Mouse (Mus musculus): ENCODE data around the gene Coq5.

The Coq5 gene

GRCm38 (mm10) chr5:115312816-115313667, 33.6 kb downstream of the Coq5 start:
- peak; percentile 86 for DNase-seq (ENCODE audit: low spot score)

GRCm38 (mm10) chr5:115313668-115313943, 34.1 kb downstream of the Coq5 start:
- DNase-seq (ENCODE audit: low spot score): no peak

- DNase-seq (ENCODE audit: low spot score): peak; percentile 49
These were observed 37.6 kb downstream of the Coq5 start for GRCm38 (mm10) chr5:115316968-115317644.

- DNase-seq (ENCODE audit: low spot score): peak; percentile 81
These were observed 38.3 kb downstream of the Coq5 start for GRCm38 (mm10) chr5:115317645-115318328.

GRCm38 (mm10) chr5:115319004-115319940, 39.8 kb downstream of the Coq5 start:
- DNase-seq (ENCODE audit: low spot score): peak; percentile 92

- no peak for DNase-seq (ENCODE audit: low spot score)
These were observed 46.9 kb downstream of the Coq5 start for GRCm38 (mm10) chr5:115326256-115326831.

- DNase-seq (ENCODE audit: low spot score): peak; percentile 94
These were observed 47.6 kb downstream of the Coq5 start, which contains the start of gene Srsf9 for GRCm38 (mm10) chr5:115326875-115327609. Gene Srsf9, plus strand, starts transcription at chr5:115327177.

GRCm38 (mm10) chr5:115327610-115328548, 48.4 kb downstream of the Coq5 start:
- peak; percentile 44 for DNase-seq (ENCODE audit: low spot score)

- no peak for DNase-seq (ENCODE audit: low spot score)
These were observed 51.5 kb downstream of the Coq5 start for GRCm38 (mm10) chr5:115330955-115331354.

- DNase-seq (ENCODE audit: low spot score): no peak
These were observed 54.2 kb downstream of the Coq5 start for GRCm38 (mm10) chr5:115333626-115334025.

GRCm38 (mm10) chr5:115340007-115340406, 60.5 kb downstream of the Coq5 start:
- no peak for DNase-seq (ENCODE audit: low spot score)

GRCm38 (mm10) chr5:115340577-115341313, 61.3 kb downstream of the Coq5 start, which contains the start of the genes Gatc and Triap1:
Gene Gatc, minus strand, starts transcription at chr5:115341178.
Gene Triap1, plus strand, starts transcription at chr5:115341225.
- peak; percentile 89 for DNase-seq (ENCODE audit: low spot score)

GRCm38 (mm10) chr5:115341314-115342165, 62.1 kb downstream of the Coq5 start:
- no peak for DNase-seq (ENCODE audit: low spot score)

Measured in MN1 (cell line).